Mouse (Mus musculus) limb, embryonic 14.5 days (tissue): Measurements from ENCODE around the gene Smoc1. TPM values are rescaled to one million over a fixed set of nuclear protein-coding genes. Genes with fewer than 3 reads are reported as not detected.

Experiments used
- ATAC-seq: fragments of 200-750 bp; cut with Nextera tagmentation; 2 replicates; pipeline ENCODE4 v1.8.0; 2017; ENCODE audit warnings: low read depth, moderate number of reproducible peaks, moderate TSS enrichment; ENCODE audit not compliant: low FRiP score
- DNase-seq: peaks from one replicate; pipeline ENCODE4 v3.0.0-alpha.2; 2015; ENCODE audit warnings: low spot score
- H3K27ac ChIP-seq: fragments of 300-500 bp; sonication (generic); replicated peaks from 2 replicates; pipeline ENCODE4 v1.5.1; 2014; ENCODE audit warnings: low read depth, mild to moderate bottlenecking, low read length, moderate library complexity, mixed read lengths
- H3K27me3 ChIP-seq: fragments of 300-500 bp; sonication (generic); 2 replicates; pipeline ENCODE4 v1.6.1; 2014; ENCODE audit warnings: low read length, mixed read lengths; ENCODE audit not compliant: control insufficient read depth, insufficient read depth
- H3K36me3 ChIP-seq: fragments of 300-500 bp; sonication (generic); 2 replicates; pipeline ENCODE4 v1.6.1; 2014; ENCODE audit warnings: mild to moderate bottlenecking, low read length, moderate library complexity, mixed read lengths; ENCODE audit not compliant: control insufficient read depth, insufficient read depth
- H3K4me1 ChIP-seq: fragments of 300-500 bp; sonication (generic); 2 replicates; pipeline ENCODE4 v1.6.1; 2014; ENCODE audit warnings: antibody characterized with exemption, low read length, mixed read lengths; ENCODE audit not compliant: control insufficient read depth, insufficient read depth
- H3K4me2 ChIP-seq: fragments of 300-500 bp; sonication (generic); replicated peaks from 2 replicates; pipeline ENCODE4 v1.6.1; 2014; ENCODE audit warnings: low read depth, mild to moderate bottlenecking, low read length, moderate library complexity; ENCODE audit not compliant: severe bottlenecking
- H3K4me3 ChIP-seq: fragments of 300-500 bp; sonication (generic); replicated peaks from 2 replicates; pipeline ENCODE4 v1.5.1; 2014; ENCODE audit warnings: low read length
- H3K9ac ChIP-seq: fragments of 300-500 bp; sonication (generic); 2 replicates; pipeline ENCODE4 v1.6.1; 2014; ENCODE audit warnings: mild to moderate bottlenecking, low read depth, low read length, moderate library complexity; ENCODE audit not compliant: severe bottlenecking
- H3K9me3 ChIP-seq: fragments of 300-500 bp; sonication (generic); 2 replicates; pipeline ENCODE4 v1.6.1; 2016; ENCODE audit warnings: low read length; ENCODE audit not compliant: control insufficient read depth
- POLR2A ChIP-seq: fragments of 200-500 bp; IDR thresholded peaks from 2 replicates; pipeline ENCODE4 v1.8.0; 2012; ENCODE audit warnings: inconsistent platforms, mild to moderate bottlenecking, moderate library complexity, borderline replicate concordance; ENCODE audit not compliant: insufficient read depth, insufficient read length; ENCODE audit errors: extremely low read depth
- WGBS: fragments of 180-500 bp; shearing (Covaris S2); extraction: QIAGEN DNeasy Blood & Tissue Kit; methylation state at CpG from one replicate; pipeline ENCODE4 v1.1.7; 2014; 5-methylcytosine and 5-hydroxymethylcytosine counted together
- polyA plus RNA-seq, 2 experiments: library from polyadenylated mRNA; depleted of rRNA in 1 of 2; stranded (reverse) in 1 of 2; unstranded in 1 of 2; fragments of >200 nt; fragmentation: Nextera tagmentation in 1 of 2; extraction: Ambion mirVana in 1 of 2; gene quantifications; 2 replicates each; pipeline versions ENCODE4 v1.2.1 to v1.2.3; 2012 to 2014

The Smoc1 gene
- polyA plus RNA-seq, 2 experiments = 8.1 to 16.3 TPM

- WGBS = 74% methylated on average over 7 of the region's 7 CpGs
Measured at GRCm38 (mm10) chr12:81097267-81097666, 70.7 kb downstream of the Smoc1 start.

DNA sequence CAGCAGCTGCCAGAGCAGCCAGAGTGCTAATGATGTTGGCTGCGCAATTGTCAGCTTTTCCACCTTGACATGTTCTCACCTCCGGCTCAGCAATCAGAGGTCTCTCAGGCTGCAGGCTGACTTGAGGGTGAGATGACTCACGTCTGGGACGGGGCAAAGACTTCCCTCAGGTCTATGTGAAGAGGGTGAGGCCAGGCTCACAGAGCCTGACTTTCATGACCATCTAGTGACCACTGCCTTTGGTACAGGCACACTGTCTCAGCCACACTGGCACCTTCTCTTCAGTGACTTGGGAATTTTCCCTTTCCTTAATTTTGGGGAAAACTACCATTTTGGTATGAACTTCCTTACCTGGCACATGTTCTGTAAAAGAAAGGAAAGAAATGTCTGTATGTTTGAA lies 71.1 kb downstream of the Smoc1 start:
- no peaks in the 10 kb centered on the region for H3K36me3 ChIP-seq
- H3K27me3 ChIP-seq = no peaks in the 10 kb centered on the region
- H3K4me1 ChIP-seq = no peaks in the 10 kb centered on the region
- H3K4me3 ChIP-seq = no peak overlapping the region
- DNase-seq (no peak), ATAC-seq (no peak)
- no peak overlapping the region for H3K9ac ChIP-seq
- 44% methylated on average over 4 of the region's 4 CpGs for WGBS
- no peak for TF ChIP-seq POLR2A
- no peak overlapping the region for H3K27ac ChIP-seq
- H3K9me3 ChIP-seq = no peaks in the 10 kb centered on the region
- H3K4me2 ChIP-seq = no peak overlapping the region

More at GRCm38 (mm10) chr12:81097267-81097666, 70.7 kb downstream of the Smoc1 start:
- Histone ChIP-seq H3K9ac (no peak overlapping the region), H3K36me3 (no peaks in the 10 kb centered on the region), H3K9me3 (no peaks in the 10 kb centered on the region), H3K27ac (no peak overlapping the region), H3K4me1 (no peaks in the 10 kb centered on the region), H3K4me2 (no peak overlapping the region), H3K4me3 (no peak overlapping the region), H3K27me3 (no peaks in the 10 kb centered on the region)
- no peak for TF ChIP-seq POLR2A
- ATAC-seq (no peak), DNase-seq (no peak)

GRCm38 (mm10) chr12:81099161-81099560 lies 72.6 kb downstream of the Smoc1 start:
- Histone ChIP-seq H3K9me3 (no peaks in the 10 kb centered on the region), H3K4me3 (no peak overlapping the region), H3K9ac (no peak overlapping the region), H3K27me3 (no peaks in the 10 kb centered on the region), H3K36me3 (no peaks in the 10 kb centered on the region), H3K4me2 (no peak overlapping the region), H3K4me1 (no peaks in the 10 kb centered on the region), H3K27ac (no peak overlapping the region)
- no peak for TF ChIP-seq POLR2A
- ATAC-seq (no peak), DNase-seq (no peak)
- 76% methylated on average over 5 of the region's 5 CpGs for WGBS

- H3K4me1 ChIP-seq = no peaks in the 10 kb centered on the region
- H3K27ac ChIP-seq = no peak overlapping the region
- no peaks in the 10 kb centered on the region for H3K9me3 ChIP-seq
- H3K4me3 ChIP-seq = no peak overlapping the region
- DNase-seq (no peak), ATAC-seq (no peak)
- H3K27me3 ChIP-seq = no peaks in the 10 kb centered on the region
- H3K9ac ChIP-seq = no peak overlapping the region
- WGBS = 41% methylated on average over 7 of the region's 7 CpGs
- no peaks in the 10 kb centered on the region for H3K36me3 ChIP-seq
- TF ChIP-seq POLR2A = no peak
- H3K4me2 ChIP-seq = no peak overlapping the region
Measured at GRCm38 (mm10) chr12:81101691-81102090, 75.1 kb downstream of the Smoc1 start.

DNA sequence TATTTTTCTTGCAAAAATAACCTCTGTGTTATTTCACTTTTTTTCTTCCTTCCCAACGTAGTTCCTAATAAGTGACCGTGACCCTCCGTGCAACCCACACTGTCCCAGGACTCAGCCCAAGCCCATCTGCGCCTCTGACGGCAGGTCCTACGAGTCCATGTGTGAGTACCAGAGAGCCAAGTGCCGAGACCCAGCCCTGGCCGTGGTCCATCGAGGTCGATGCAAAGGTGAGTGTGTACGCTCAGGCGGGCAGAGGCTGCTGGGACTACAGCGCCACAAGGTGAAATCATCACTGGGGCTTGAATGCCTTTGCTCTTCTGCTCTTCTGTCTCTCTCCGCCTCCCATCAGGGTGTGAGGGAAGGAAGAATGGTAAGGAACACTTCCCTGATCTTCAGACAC lies 77.9 kb downstream of the Smoc1 start:
- Histone ChIP-seq H3K9ac (no peak overlapping the region), H3K4me1 (no peaks in the 10 kb centered on the region), H3K4me3 (no peak overlapping the region), H3K27ac (no peak overlapping the region), H3K9me3 (no peaks in the 10 kb centered on the region), H3K4me2 (no peak overlapping the region), H3K27me3 (no peaks in the 10 kb centered on the region), H3K36me3 (no peaks in the 10 kb centered on the region)
- DNase-seq = no peak
- ATAC-seq = no peak
- TF ChIP-seq POLR2A = no peak
- 88% methylated on average over 14 of the region's 14 CpGs for WGBS

DNA sequence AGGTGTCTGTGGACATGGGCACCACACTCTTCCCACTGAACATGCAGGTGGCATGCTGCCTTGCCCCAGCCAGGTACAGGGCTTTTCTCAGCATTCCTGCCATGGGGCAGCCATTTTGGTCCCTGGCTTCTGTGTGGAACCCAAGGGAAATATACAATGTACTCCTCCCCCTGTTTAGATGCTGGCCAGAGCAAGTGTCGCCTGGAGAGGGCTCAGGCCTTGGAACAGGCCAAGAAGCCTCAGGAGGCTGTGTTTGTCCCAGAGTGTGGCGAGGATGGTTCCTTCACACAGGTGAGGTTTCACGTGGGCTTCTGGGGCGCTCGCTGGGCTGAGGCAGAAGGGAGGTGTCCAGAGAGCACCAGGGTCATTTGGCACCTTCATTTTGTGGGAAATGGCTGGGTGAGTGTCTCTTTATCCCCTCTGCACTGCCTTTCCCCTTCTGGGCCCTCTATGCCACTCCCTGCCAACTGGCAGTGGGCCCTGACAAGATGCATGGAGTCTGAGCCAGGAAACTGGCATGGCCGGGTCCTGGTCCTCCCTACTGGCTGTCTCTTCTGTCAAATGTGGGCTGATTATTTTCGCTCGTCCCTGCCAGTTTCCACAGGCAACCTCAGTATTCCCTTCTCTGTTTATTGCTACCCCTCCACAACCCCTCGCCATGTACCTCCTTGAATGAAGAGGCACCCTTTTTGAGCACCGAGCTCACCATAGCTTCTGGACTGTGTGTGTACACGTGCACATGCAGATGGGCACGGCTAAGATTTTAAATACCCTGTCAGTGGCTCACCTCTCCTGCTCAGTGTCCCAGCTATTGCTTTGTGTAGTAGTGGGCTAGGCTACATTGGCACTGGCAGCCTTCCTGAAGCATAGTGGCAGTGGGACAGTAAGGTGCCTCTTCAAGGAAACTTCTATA lies 79.4 kb downstream of the Smoc1 start:
- TF ChIP-seq POLR2A = no peak
- Histone ChIP-seq H3K27me3 (no peaks in the 10 kb centered on the region), H3K36me3 (no peaks in the 10 kb centered on the region), H3K4me2 (no peak overlapping the region), H3K27ac (no peak overlapping the region), H3K9me3 (no peaks in the 10 kb centered on the region), H3K9ac (no peak overlapping the region), H3K4me3 (no peak overlapping the region), H3K4me1 (no peaks in the 10 kb centered on the region)
- no peak for ATAC-seq
- WGBS = 85% methylated on average over 12 of the region's 12 CpGs
- DNase-seq = no peak
